Mouse (Mus musculus): ENCODE data around the gene St13. TPM values are rescaled to one million over a fixed set of nuclear protein-coding genes. Genes with fewer than 3 reads are reported as not detected.

The St13 gene
- polyA plus RNA-seq, 1 experiment from 2014 or later, result 199 TPM

DNA sequence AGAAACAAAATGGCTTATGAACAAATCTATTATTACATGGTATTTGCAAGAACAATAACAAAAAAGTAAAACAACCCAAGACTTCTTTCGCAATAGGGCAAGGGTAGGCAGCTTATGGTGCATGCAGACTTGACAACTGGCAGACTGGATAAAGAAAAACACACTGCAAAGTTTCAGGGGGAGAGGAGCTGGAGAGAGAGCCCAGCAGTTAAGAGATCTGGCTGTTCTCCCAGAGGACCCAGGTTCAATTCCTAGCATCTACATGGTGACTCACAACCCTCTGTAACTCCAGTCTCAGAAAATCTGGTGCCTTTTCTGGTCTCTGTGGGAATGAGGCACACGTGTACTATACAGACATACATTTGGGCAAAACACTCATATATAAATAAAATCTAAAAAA is 58.5 kb downstream of the St13 start:
- WGBS, result 97% methylated on average over 2 of the region's 2 CpGs
- no peaks in the 10 kb centered on the region for H3K4me1 ChIP-seq
- H3K36me3 ChIP-seq (ENCODE audit: poor library complexity, severe bottlenecking), result peaks cover 43% of the 10 kb centered on the region
- no peak overlapping the region for H3K4me2 ChIP-seq
- H3K27ac ChIP-seq, result no peak overlapping the region
- H3K9ac ChIP-seq, result no peak overlapping the region
- no peaks in the 10 kb centered on the region for H3K27me3 ChIP-seq
- no peaks in the 10 kb centered on the region for H3K9me3 ChIP-seq (replicated peaks)
- no peak overlapping the region for H3K4me3 ChIP-seq
- no peak for ATAC-seq

GRCm38 (mm10) chr15:81339158-81339557 is 60.7 kb downstream of the St13 start:
- Histone ChIP-seq H3K9ac (no peak overlapping the region), H3K4me3 (no peak overlapping the region), H3K4me2 (no peak overlapping the region), H3K9me3 (replicated peaks) (no peaks in the 10 kb centered on the region), H3K27me3 (no peaks in the 10 kb centered on the region), H3K36me3 (ENCODE audit: poor library complexity, severe bottlenecking) (peaks cover 62% of the 10 kb centered on the region), H3K4me1 (no peaks in the 10 kb centered on the region), H3K27ac (no peak overlapping the region)
- no peak for ATAC-seq
- whole genome bisulfite sequencing, result 97% methylated on average over 3 of the region's 3 CpGs

GRCm38 (mm10) chr15:81336466-81336865 is 63.4 kb downstream of the St13 start:
- no peak overlapping the region for H3K4me3 ChIP-seq
- no peak for ATAC-seq
- no peak overlapping the region for H3K4me2 ChIP-seq
- no peak overlapping the region for H3K9ac ChIP-seq
- no peaks in the 10 kb centered on the region for H3K27me3 ChIP-seq
- whole genome bisulfite sequencing, result 93% methylated on average over 5 of the region's 5 CpGs
- no peak overlapping the region for H3K27ac ChIP-seq
- H3K9me3 ChIP-seq (replicated peaks), result no peaks in the 10 kb centered on the region
- H3K4me1 ChIP-seq, result no peaks in the 10 kb centered on the region
- H3K36me3 ChIP-seq (ENCODE audit: poor library complexity, severe bottlenecking), result peaks cover 73% of the 10 kb centered on the region

GRCm38 (mm10) chr15:81332517-81332916 is 67.4 kb downstream of the St13 start:
- H3K4me1 ChIP-seq, result no peaks in the 10 kb centered on the region
- no peaks in the 10 kb centered on the region for H3K9me3 ChIP-seq (replicated peaks)
- H3K36me3 ChIP-seq (ENCODE audit: poor library complexity, severe bottlenecking), result peaks cover 81% of the 10 kb centered on the region
- no peak for ATAC-seq
- 92% methylated on average over 4 of the region's 4 CpGs for WGBS
- no peaks in the 10 kb centered on the region for H3K27me3 ChIP-seq
- H3K4me2 ChIP-seq, result no peak overlapping the region
- H3K4me3 ChIP-seq, result no peak overlapping the region
- H3K9ac ChIP-seq, result no peak overlapping the region
- no peak overlapping the region for H3K27ac ChIP-seq

GRCm38 (mm10) chr15:81330816-81331433 is 69.0 kb downstream of the St13 start:
- Histone ChIP-seq H3K27ac (no peak overlapping the region), H3K9me3 (replicated peaks) (no peaks in the 10 kb centered on the region), H3K4me1 (no peaks in the 10 kb centered on the region), H3K4me2 (no peak overlapping the region), H3K4me3 (no peak overlapping the region), H3K36me3 (ENCODE audit: poor library complexity, severe bottlenecking) (peaks cover 82% of the 10 kb centered on the region), H3K9ac (no peak overlapping the region), H3K27me3 (no peaks in the 10 kb centered on the region)
- 59% methylated on average over 3 of the region's 3 CpGs for WGBS
- no peak for ATAC-seq

DNA sequence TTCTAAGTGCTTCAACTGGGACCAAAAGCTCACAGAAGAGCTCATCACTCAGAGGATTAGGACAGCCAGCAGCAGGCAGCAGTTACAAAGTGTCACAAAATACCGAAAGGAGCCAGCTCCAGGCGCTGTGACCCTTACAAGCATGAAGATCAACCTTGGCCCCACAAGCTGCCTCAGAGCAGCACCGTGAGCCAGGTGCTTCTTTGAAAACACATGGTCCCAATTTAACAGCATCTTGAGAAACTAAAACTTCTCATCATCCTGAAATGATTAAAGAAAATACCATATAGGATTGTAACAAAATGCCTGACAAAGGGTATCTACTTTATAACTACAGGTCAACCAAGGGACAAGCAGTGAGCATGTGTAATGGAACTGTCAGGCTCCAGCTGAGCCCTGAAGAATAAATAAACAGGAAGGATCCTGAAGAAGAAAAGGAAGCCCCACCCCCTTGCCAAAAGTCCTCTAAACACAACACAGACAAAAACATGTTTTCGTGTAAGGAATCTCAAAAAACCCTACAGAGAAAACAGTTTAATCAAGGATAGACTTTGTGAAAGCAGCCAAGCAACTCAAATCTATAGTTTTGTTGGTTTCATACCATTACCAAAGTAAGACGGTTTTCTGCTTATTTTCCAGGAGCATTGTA is 70.0 kb downstream of the St13 start:
- Histone ChIP-seq H3K27me3 (no peaks in the 10 kb centered on the region), H3K4me3 (no peak overlapping the region), H3K4me2 (no peak overlapping the region), H3K9ac (no peak overlapping the region), H3K9me3 (replicated peaks) (no peaks in the 10 kb centered on the region), H3K36me3 (ENCODE audit: poor library complexity, severe bottlenecking) (peaks cover 82% of the 10 kb centered on the region), H3K27ac (no peak overlapping the region), H3K4me1 (no peaks in the 10 kb centered on the region)
- no peak for ATAC-seq
- 76% methylated on average over 5 of the region's 5 CpGs for WGBS

DNA sequence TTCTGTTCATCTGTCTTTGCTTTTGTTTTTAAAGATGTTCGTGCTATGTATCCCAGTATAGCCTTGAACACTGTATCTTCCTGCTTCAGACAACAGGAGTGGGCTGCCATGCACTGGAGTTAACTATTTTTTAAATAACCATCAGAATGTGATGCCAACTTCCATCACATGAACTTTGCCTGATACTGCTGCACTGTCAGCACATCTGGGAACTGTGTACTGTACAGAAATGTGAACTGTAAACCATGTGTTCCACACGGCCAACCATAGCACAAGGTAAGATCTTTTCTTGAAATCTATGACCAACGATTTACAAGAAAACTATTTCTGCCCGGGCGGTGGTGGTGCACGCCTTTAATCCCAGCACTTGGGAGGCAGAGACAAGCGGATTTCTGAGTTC is 72.4 kb downstream of the St13 start:
- Histone ChIP-seq H3K4me1 (no peaks in the 10 kb centered on the region), H3K27me3 (no peaks in the 10 kb centered on the region), H3K36me3 (ENCODE audit: poor library complexity, severe bottlenecking) (peaks cover 72% of the 10 kb centered on the region), H3K9me3 (replicated peaks) (no peaks in the 10 kb centered on the region), H3K4me2 (no peak overlapping the region), H3K4me3 (no peak overlapping the region), H3K9ac (no peak overlapping the region), H3K27ac (no peak overlapping the region)
- whole genome bisulfite sequencing, result 98% methylated on average over 7 of the region's 7 CpGs
- no peak for ATAC-seq

GRCm38 (mm10) chr15:81324979-81325378 is 74.9 kb downstream of the St13 start:
- no peaks in the 10 kb centered on the region for H3K9me3 ChIP-seq (replicated peaks)
- ATAC-seq, result no peak
- H3K4me1 ChIP-seq, result no peaks in the 10 kb centered on the region
- no peak overlapping the region for H3K9ac ChIP-seq
- no peak overlapping the region for H3K27ac ChIP-seq
- H3K4me2 ChIP-seq, result no peak overlapping the region
- H3K4me3 ChIP-seq, result no peak overlapping the region
- peaks cover 79% of the 10 kb centered on the region for H3K36me3 ChIP-seq (ENCODE audit: poor library complexity, severe bottlenecking)
- 87% methylated on average over 4 of the region's 4 CpGs for WGBS
- H3K27me3 ChIP-seq, result no peaks in the 10 kb centered on the region

DNA sequence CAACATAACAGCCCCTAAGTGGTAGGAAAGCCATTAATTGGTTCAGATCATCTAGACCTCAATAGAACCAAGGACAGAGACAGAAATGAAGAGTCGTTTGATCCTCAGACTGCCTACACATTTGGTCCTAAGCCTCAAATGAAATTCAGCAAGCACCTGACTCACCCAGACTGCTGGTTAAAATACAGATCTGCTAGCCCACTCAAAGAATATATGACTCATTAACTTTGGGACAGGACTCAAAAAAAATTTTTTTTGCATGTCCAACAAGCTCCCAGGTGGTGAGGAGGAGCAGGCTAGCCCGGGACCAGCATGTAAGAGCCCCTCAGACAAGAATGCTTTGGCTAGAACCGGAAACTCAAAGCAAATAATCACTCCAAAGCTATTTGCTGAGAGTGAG is 79.7 kb downstream of the St13 start:
- 83% methylated on average over 3 of the region's 3 CpGs for WGBS

DNA sequence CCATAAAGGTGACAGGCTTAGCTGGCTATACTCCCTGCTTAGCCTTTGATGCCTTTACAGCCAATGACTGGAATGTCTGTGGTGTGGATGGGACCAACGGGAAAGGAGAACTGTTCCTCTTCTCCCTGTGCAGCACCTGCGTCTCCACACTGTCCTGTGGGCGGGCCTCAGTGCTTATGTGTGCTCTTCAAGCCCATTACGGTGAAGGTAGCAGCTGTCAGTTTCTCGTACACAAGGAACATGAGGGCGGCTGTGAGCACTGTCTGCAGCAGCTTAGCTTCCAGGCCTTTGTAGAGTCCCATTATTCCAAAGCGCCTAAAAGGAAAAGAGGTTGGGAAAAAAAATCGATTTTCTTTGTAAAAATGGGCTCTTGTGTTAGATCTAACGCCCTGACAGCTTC is 80.4 kb downstream of the St13 start:
- Histone ChIP-seq H3K9ac (no peak overlapping the region), H3K4me1 (no peaks in the 10 kb centered on the region), H3K4me2 (no peak overlapping the region), H3K27me3 (no peaks in the 10 kb centered on the region), H3K9me3 (replicated peaks) (no peaks in the 10 kb centered on the region), H3K4me3 (no peak overlapping the region), H3K27ac (no peak overlapping the region), H3K36me3 (ENCODE audit: poor library complexity, severe bottlenecking) (peaks cover 73% of the 10 kb centered on the region)
- ATAC-seq, result no peak
- WGBS, result 77% methylated on average over 9 of the region's 9 CpGs

More for the DNA sequence above, 79.7 kb downstream of the St13 start:
- no peak for ATAC-seq
- Histone ChIP-seq H3K9ac (no peak overlapping the region), H3K4me1 (no peaks in the 10 kb centered on the region), H3K27ac (no peak overlapping the region), H3K36me3 (ENCODE audit: poor library complexity, severe bottlenecking) (peaks cover 79% of the 10 kb centered on the region), H3K4me3 (no peak overlapping the region), H3K9me3 (replicated peaks) (no peaks in the 10 kb centered on the region), H3K4me2 (no peak overlapping the region), H3K27me3 (no peaks in the 10 kb centered on the region)

DNA sequence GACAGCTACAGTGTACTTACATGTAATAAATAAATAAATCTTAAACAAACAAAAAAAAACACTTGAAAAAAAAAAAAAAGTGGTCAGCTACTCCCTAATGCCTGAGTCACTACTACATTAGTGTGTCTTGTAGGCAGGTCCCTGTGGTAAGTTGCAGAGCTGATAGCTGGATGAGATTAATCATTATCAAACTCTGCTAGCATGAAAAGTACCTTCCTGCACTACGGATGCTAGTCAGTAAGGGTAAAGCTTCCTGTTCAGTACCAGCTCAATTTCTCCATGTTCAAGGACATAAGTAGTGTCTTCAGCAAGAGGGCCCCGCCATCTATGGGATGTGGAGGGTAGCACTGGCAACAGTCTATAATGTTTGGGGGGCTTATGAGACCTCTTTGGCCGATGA is 85.9 kb downstream of the St13 start:
- no peaks in the 10 kb centered on the region for H3K4me1 ChIP-seq
- no peak overlapping the region for H3K27ac ChIP-seq
- H3K27me3 ChIP-seq, result no peaks in the 10 kb centered on the region
- no peak overlapping the region for H3K4me3 ChIP-seq
- WGBS, result 96% methylated on average over 3 of the region's 3 CpGs
- H3K36me3 ChIP-seq (ENCODE audit: poor library complexity, severe bottlenecking), result peaks cover 30% of the 10 kb centered on the region
- no peaks in the 10 kb centered on the region for H3K9me3 ChIP-seq (replicated peaks)
- no peak overlapping the region for H3K4me2 ChIP-seq
- no peak overlapping the region for H3K9ac ChIP-seq
- no peak for ATAC-seq
